Mouse (Mus musculus): Measurements from ENCODE around the gene Kctd18. TPM values are rescaled to one million over a fixed set of nuclear protein-coding genes. Genes with fewer than 3 reads are reported as not detected.

Kctd18 gene
- polyA plus RNA-seq, 2 experiments = 23.3 to 34.0 TPM

- ATAC-seq (ENCODE audit: low FRiP score, low read depth) = peak; percentile 87
- H3K4me3 ChIP-seq (replicated peaks; ENCODE audit: low read length) = no peak overlapping the region
- peaks cover 61% of the 10 kb centered on the region for H3K36me3 ChIP-seq (ENCODE audit: control insufficient read depth, insufficient read depth, low read length)
- no peak overlapping the region for H3K4me2 ChIP-seq (replicated peaks; ENCODE audit: low read depth, low read length, severe bottlenecking)
- H3K9me3 ChIP-seq (ENCODE audit: control insufficient read depth, low read length) = no peaks in the 10 kb centered on the region
- no peak for TF ChIP-seq POLR2A (IDR thresholded peaks at IDR 0.05; ENCODE audit: borderline replicate concordance, extremely low read depth, insufficient read depth, insufficient read length)
- H3K27ac ChIP-seq (replicated peaks; ENCODE audit: low read depth, low read length) = peak overlapping the region; percentile 14; the same call in 1 of the 2 replicates
- 28% methylated on average over 3 of the region's 3 CpGs for WGBS
- no peaks in the 10 kb centered on the region for H3K27me3 ChIP-seq (ENCODE audit: control insufficient read depth, insufficient read depth, low read length)
- no peak overlapping the region for H3K9ac ChIP-seq (ENCODE audit: low read depth, low read length, severe bottlenecking)
- peaks cover 17% of the 10 kb centered on the region for H3K4me1 ChIP-seq (ENCODE audit: control insufficient read depth, insufficient read depth, low read length)
- DNase-seq (ENCODE audit: low spot score) = peak; percentile 89
Measured at GRCm38 (mm10) chr1:57905912-57906311, 112.8 kb downstream of the Kctd18 start.

Other genes starting within 250 kb of the Kctd18 start
- gene Spats2l, start 244.8 kb downstream of the Kctd18 start, polyA plus RNA-seq (2012; rRNA removed) = 59.4 and 81.4 TPM in 2 replicates
- 202 and 222 TPM in 2 replicates for gene Spats2l, start 244.8 kb downstream of the Kctd18 start, polyA plus RNA-seq (2014; fragmentation: Nextera tagmentation; extraction: Ambion mirVana)
- gene Sgo2a, start 23.0 kb downstream of the Kctd18 start, polyA plus RNA-seq (2012; rRNA removed) = 11.1 and 13.2 TPM in 2 replicates
- gene Sgo2a, start 23.0 kb downstream of the Kctd18 start, polyA plus RNA-seq (2014; fragmentation: Nextera tagmentation; extraction: Ambion mirVana) = 16.4 and 18.0 TPM in 2 replicates
- 0.98 and 1.2 TPM in 2 replicates for gene Aox1, start 11.0 kb upstream of the Kctd18 start, polyA plus RNA-seq (2012; rRNA removed)
- 0.59 and 0.80 TPM in 2 replicates for gene Aox1, start 11.0 kb upstream of the Kctd18 start, polyA plus RNA-seq (2014; fragmentation: Nextera tagmentation; extraction: Ambion mirVana)
- 0.53 and 0.55 TPM in 2 replicates for gene Aox3, start 94.2 kb upstream of the Kctd18 start, polyA plus RNA-seq (2012; rRNA removed)
- 0.12 and 0.44 TPM in 2 replicates for gene Aox3, start 94.2 kb upstream of the Kctd18 start, polyA plus RNA-seq (2014; fragmentation: Nextera tagmentation; extraction: Ambion mirVana)
- gene Aox4, start 191.4 kb upstream of the Kctd18 start, polyA plus RNA-seq (2012; rRNA removed) = 0.37 and 0.78 TPM in 2 replicates
- 1.3 and 2.5 TPM in 2 replicates for gene Aox4, start 191.4 kb upstream of the Kctd18 start, polyA plus RNA-seq (2014; fragmentation: Nextera tagmentation; extraction: Ambion mirVana)